Mouse (Mus musculus) ES-Bruce4 (cell line): ENCODE results near the gene Fpr3. TPM values are rescaled to one million over a fixed set of nuclear protein-coding genes. Genes with fewer than 3 reads are reported as not detected.
"Not testable (repeated sequence)": the region's sequence is repeated elsewhere in the genome, so short reads cannot be mapped to it uniquely, and the experiment has no call there.

Experiments used
- H3K27ac ChIP-seq: 2 replicates; pipeline ENCODE4 v1.5.1; 2012; ENCODE audit warnings: low read length, inconsistent platforms; ENCODE audit not compliant: insufficient read depth
- H3K27me3 ChIP-seq: 2 replicates; pipeline ENCODE4 v1.6.1; 2012; ENCODE audit warnings: mild to moderate bottlenecking, low read length, inconsistent platforms; ENCODE audit not compliant: control insufficient read depth, poor library complexity, insufficient read depth, severe bottlenecking
- H3K36me3 ChIP-seq: 2 replicates; pipeline ENCODE4 v1.6.1; 2012; ENCODE audit warnings: inconsistent platforms, mild to moderate bottlenecking, low read length, moderate library complexity; ENCODE audit not compliant: control insufficient read depth, poor library complexity, insufficient read depth, severe bottlenecking
- H3K4me1 ChIP-seq: one replicate; pipeline ENCODE4 v1.8.1; 2011; ENCODE audit warnings: low read length; ENCODE audit not compliant: control insufficient read depth, insufficient read depth
- H3K4me3 ChIP-seq: 2 replicates; pipeline ENCODE4 v1.5.1; 2011; ENCODE audit warnings: low read depth, mild to moderate bottlenecking, low read length
- H3K9ac ChIP-seq: 2 replicates; pipeline ENCODE4 v1.6.1; 2012; ENCODE audit warnings: low read depth, mild to moderate bottlenecking, inconsistent platforms; ENCODE audit not compliant: poor library complexity, severe bottlenecking
- H3K9me3 ChIP-seq: replicated peaks from 2 replicates; pipeline ENCODE4 v1.6.1; 2012; ENCODE audit warnings: mild to moderate bottlenecking, low read length, inconsistent platforms; ENCODE audit not compliant: control insufficient read depth, poor library complexity, insufficient read depth, severe bottlenecking
- CTCF ChIP-seq: IDR thresholded peaks from one replicate; pipeline ENCODE4 v1.8.1; 2011; ENCODE audit warnings: low read depth, low read length
- EP300 ChIP-seq: IDR thresholded peaks from 2 replicates; pipeline ENCODE4 v1.6.1; 2011; ENCODE audit warnings: low read depth, low read length; ENCODE audit not compliant: insufficient read depth
- POLR2A ChIP-seq: IDR thresholded peaks from one replicate; pipeline ENCODE4 v1.8.1; 2011; ENCODE audit warnings: low read length; ENCODE audit not compliant: insufficient read depth
- polyA plus RNA-seq: library from polyadenylated mRNA; stranded (reverse); fragments of >200 nt; gene quantifications from 2 replicates; pipeline ENCODE4 v1.2.4, GENCODE M21; 2011; ENCODE audit warnings: low read depth; ENCODE audit not compliant: missing spikeins, insufficient read depth, insufficient read length

Gene Fpr3
- polyA plus RNA-seq, 1 experiment, result not detected

DNA sequence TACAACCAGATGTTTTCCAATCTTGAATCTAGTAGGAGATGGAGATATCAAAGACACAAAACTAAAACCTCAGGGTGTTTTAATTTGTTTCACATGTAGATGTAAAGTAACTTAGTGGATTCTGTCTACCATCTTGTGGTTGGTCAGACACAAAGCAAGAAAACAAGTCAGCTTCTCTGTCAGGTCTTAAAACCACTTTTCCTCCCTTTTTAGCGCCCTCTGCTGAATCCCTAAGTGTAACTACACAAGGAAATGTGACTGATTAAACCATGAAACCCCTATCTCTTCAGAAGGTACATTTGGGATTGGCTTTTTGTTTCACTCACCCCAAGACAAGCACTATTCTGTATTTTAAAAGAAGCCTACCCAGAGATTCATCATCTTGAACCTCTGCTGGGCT, 85.8 kb downstream of the Fpr3 start:
- peaks cover 25% of the 10 kb centered on the region for H3K9me3 ChIP-seq
- no peaks in the 10 kb centered on the region for H3K27me3 ChIP-seq
- H3K4me1 ChIP-seq, result no peaks in the 10 kb centered on the region
- no peaks in the 10 kb centered on the region; the same call in 1 of the 2 replicates for H3K36me3 ChIP-seq
- no peak for TF ChIP-seq POLR2A
- TF ChIP-seq EP300, result no peak
- TF ChIP-seq CTCF, result no peak
- H3K4me3 ChIP-seq, result no peak overlapping the region
- no peak overlapping the region for H3K9ac ChIP-seq
- no peak overlapping the region for H3K27ac ChIP-seq

DNA sequence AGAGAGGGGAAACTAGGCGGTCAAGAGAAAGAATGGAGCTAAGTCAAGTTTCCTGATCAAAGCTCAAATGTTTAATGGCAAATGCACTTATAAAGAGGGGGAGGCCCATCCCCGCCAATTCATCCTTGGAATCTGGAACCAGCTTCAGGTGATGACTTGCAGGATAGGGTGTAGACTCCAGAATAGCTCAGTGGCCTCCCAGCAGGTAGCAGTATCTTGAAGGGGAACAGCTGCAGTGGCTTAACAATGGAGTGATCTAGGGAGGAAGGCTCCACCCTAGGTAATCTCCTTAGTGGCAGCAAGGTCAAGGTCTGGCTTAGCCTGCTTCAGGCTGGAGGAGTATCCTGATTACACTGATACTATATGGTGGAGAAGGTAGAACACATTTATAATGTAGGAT, 93.6 kb downstream of the Fpr3 start:
- not testable (repeated sequence) for H3K4me1 ChIP-seq, H3K27me3 ChIP-seq, H3K36me3 ChIP-seq, H3K4me3 ChIP-seq, H3K9ac ChIP-seq
- Histone ChIP-seq H3K9me3 (peaks cover 10% of the 10 kb centered on the region), H3K27ac (peak overlapping the region; percentile 8; the same call in 1 of the 2 replicates)
- peak; percentile 86 for TF ChIP-seq EP300

DNA sequence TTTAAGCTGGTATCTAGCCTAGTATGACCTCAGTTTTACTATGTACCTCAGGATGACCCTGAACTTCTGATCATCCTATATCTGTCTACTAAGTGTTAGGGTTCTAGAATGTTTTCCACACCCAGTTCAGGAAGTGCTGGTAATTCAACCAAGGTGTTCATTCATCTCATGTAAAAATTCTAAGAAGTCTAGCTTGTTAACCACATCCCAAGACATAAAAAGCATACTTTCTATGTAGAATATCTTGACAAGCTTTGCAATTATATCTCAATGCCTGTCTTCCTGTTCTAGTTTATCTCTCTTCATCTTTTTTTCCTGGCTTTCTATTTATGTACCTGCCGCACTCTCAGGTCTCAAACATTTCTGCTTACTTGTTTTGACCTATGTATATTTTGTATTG, 117.1 kb downstream of the Fpr3 start:
- Histone ChIP-seq H3K27ac (no peak overlapping the region), H3K36me3 (no peaks in the 10 kb centered on the region), H3K27me3 (no peaks in the 10 kb centered on the region), H3K9ac (no peak overlapping the region), H3K9me3 (no peaks in the 10 kb centered on the region), H3K4me1 (no peaks in the 10 kb centered on the region), H3K4me3 (no peak overlapping the region)
- TF ChIP-seq CTCF (no peak), POLR2A (no peak), EP300 (no peak)

Other genes starting within 250 kb of the Fpr3 start
- not detected in 2 replicates for gene Vmn2r90, start 184.1 kb upstream of the Fpr3 start, polyA plus RNA-seq
- 81.0 and 82.4 TPM in 2 replicates for gene Spaca6, start 60.7 kb upstream of the Fpr3 start, polyA plus RNA-seq
- gene Has1, start 32.6 kb upstream of the Fpr3 start, polyA plus RNA-seq, result not detected in 2 replicates
- not detected in 2 replicates for gene Fpr1, start 3.9 kb upstream of the Fpr3 start, polyA plus RNA-seq
- not detected in 2 replicates for gene Fpr2, start within 50 bp of the Fpr3 start, polyA plus RNA-seq
- not detected in 2 replicates for gene Fpr-rs4, start 133.9 kb downstream of the Fpr3 start, polyA plus RNA-seq
- 0.13 and 0.20 TPM in 2 replicates for gene Vmn2r124, start 161.6 kb downstream of the Fpr3 start, polyA plus RNA-seq
- gene Vmn2r91, start 197.2 kb downstream of the Fpr3 start, polyA plus RNA-seq, result not detected in 2 replicates